Mouse (Mus musculus) kidney, adult 2 months (tissue): ENCODE data around the gene Uggt2. TPM values are rescaled to one million over a fixed set of nuclear protein-coding genes. Genes with fewer than 3 reads are reported as not detected.

Experiments used
- DNase-seq: peaks from one replicate; pipeline ENCODE4 v3.0.0; 2021
- H3K27ac ChIP-seq: fragments of 200-500 bp; 2 replicates; pipeline ENCODE4 v1.5.1; 2012; ENCODE audit warnings: low read depth, low read length, control low read depth, inconsistent platforms; ENCODE audit not compliant: insufficient read depth
- H3K27me3 ChIP-seq: fragments of 200-500 bp; replicated peaks from 2 replicates; pipeline ENCODE4 v1.6.1; 2012; ENCODE audit warnings: mild to moderate bottlenecking, moderate library complexity, low read length, inconsistent platforms; ENCODE audit not compliant: control insufficient read depth, insufficient read depth
- H3K36me3 ChIP-seq: fragments of 200-500 bp; 2 replicates; pipeline ENCODE4 v1.6.1; 2012; ENCODE audit warnings: mild to moderate bottlenecking, moderate library complexity, low read length, inconsistent platforms; ENCODE audit not compliant: control insufficient read depth, insufficient read depth
- H3K4me1 ChIP-seq: fragments of 200-500 bp; 2 replicates; pipeline ENCODE4 v1.6.1; 2011; ENCODE audit warnings: low read length; ENCODE audit not compliant: control insufficient read depth, insufficient read depth
- H3K4me3 ChIP-seq: fragments of 200-500 bp; 2 replicates; pipeline ENCODE4 v1.5.1; 2011; ENCODE audit warnings: mild to moderate bottlenecking, low read depth, low read length, control low read depth; ENCODE audit not compliant: insufficient read depth
- CTCF ChIP-seq: fragments of 200-500 bp; conservative IDR thresholded peaks from 2 replicates; pipeline ENCODE4 v1.5.1; 2011; ENCODE audit warnings: low read depth, mild to moderate bottlenecking, control low read depth, low read length, moderate library complexity, mixed read lengths; ENCODE audit not compliant: insufficient read depth, insufficient read length
- POLR2A ChIP-seq: fragments of 200-500 bp; IDR thresholded peaks from one replicate; pipeline ENCODE4 v1.6.1; 2011; ENCODE audit warnings: low read depth, low read length, control low read depth
- WGBS: fragments of 180-500 bp; shearing (Covaris S2); methylation state at CpG from one replicate; pipeline ENCODE4 v1.1.7; 2018; 5-methylcytosine and 5-hydroxymethylcytosine counted together
- polyA plus RNA-seq: library from polyadenylated mRNA; depleted of rRNA; stranded (reverse); fragments of >200 nt; gene quantifications from 2 replicates; pipeline ENCODE4 v1.2.3, GENCODE M21; 2012

Uggt2 gene
- polyA plus RNA-seq, 1 experiment, result 3.4 TPM

DNA sequence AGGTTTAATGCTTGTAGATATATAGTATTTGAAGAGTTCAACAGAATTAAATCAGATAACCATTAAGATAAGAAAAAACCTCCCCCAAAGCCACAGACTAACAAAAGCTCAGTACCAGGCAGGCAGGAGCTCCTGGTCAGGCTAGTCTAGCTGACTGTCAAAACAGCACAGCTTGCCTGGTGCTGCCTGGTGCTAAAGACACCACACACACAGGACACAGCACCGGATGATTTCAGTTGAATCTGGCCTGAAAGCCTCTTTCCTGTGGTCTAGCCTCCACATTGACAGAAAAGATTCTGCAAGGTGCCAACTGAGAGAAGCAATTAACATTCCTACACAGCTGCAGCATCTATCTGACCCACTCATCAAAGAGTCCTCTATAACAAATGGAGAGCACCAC lies 37.4 kb downstream of the Uggt2 start:
- Histone ChIP-seq H3K4me3 (no peak overlapping the region), H3K36me3 (no peaks in the 10 kb centered on the region), H3K4me1 (no peaks in the 10 kb centered on the region), H3K27me3 (no peaks in the 10 kb centered on the region), H3K27ac (no peak overlapping the region)
- no peak for DNase-seq
- 89% methylated on average over 1 of the region's 1 CpGs for WGBS
- no peak for TF ChIP-seq CTCF
- TF ChIP-seq POLR2A, result no peak

DNA sequence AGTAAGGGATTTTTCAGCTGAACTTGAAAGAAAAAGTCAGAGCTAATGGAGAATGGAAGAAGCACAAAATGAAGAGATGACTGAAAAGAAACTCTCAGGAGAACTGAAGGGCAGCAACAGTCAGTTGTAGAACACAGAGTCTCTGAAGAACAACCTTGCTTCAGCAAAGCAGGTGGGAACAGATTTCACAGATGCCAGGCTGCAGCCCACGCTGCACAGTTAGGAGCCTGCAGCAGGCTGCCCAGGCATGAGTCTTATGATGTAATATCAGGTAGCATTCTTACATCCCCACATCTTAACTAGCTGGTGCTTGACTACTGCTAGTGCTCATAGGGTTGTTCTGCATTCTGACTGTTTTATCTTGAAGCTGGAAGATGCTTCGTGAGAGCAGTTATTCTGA lies 38.5 kb downstream of the Uggt2 start:
- Histone ChIP-seq H3K27me3 (no peaks in the 10 kb centered on the region), H3K27ac (no peak overlapping the region), H3K4me1 (no peaks in the 10 kb centered on the region), H3K36me3 (no peaks in the 10 kb centered on the region), H3K4me3 (no peak overlapping the region)
- WGBS, result 94% methylated on average over 2 of the region's 2 CpGs
- DNase-seq, result no peak
- TF ChIP-seq POLR2A (no peak), CTCF (no peak)

GRCm38 (mm10) chr14:119057014-119057413 lies 42.2 kb downstream of the Uggt2 start:
- Histone ChIP-seq H3K27ac (no peak overlapping the region), H3K36me3 (no peaks in the 10 kb centered on the region), H3K4me3 (no peak overlapping the region), H3K27me3 (no peaks in the 10 kb centered on the region), H3K4me1 (no peaks in the 10 kb centered on the region)
- 94% methylated on average over 4 of the region's 4 CpGs for WGBS
- DNase-seq, result no peak
- TF ChIP-seq CTCF (no peak), POLR2A (no peak)

- Histone ChIP-seq H3K4me1 (no peaks in the 10 kb centered on the region), H3K4me3 (no peak overlapping the region), H3K36me3 (no peaks in the 10 kb centered on the region), H3K27me3 (no peaks in the 10 kb centered on the region), H3K27ac (no peak overlapping the region)
- TF ChIP-seq CTCF (no peak), POLR2A (no peak)
- 95% methylated on average over 1 of the region's 1 CpGs for WGBS
- no peak for DNase-seq
Observed at GRCm38 (mm10) chr14:119052969-119053368, 46.3 kb downstream of the Uggt2 start.

DNA sequence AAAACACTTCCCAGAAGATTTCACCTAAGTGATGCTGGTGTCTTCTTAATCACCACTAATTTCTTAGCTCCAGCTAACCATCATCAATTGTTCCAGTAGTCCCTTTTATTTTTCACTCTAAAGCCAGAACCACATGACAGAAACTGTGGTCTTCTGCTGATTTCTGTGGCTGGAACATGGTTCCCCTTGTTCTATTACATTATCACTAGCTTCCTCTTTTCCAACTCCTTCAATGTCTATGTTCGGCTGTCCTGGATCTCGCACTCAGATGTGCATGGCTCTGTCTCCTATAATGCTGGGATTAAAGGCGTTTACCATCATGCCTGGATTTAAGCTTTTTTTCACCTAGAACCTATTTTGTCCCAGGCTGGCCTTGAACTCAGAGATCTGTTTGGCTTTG lies 46.9 kb downstream of the Uggt2 start:
- 96% methylated on average over 3 of the region's 3 CpGs for WGBS
- no peaks in the 10 kb centered on the region for H3K27me3 ChIP-seq
- no peak for DNase-seq
- H3K36me3 ChIP-seq, result no peaks in the 10 kb centered on the region
- no peaks in the 10 kb centered on the region for H3K4me1 ChIP-seq
- no peak overlapping the region for H3K27ac ChIP-seq
- no peak overlapping the region for H3K4me3 ChIP-seq
- TF ChIP-seq CTCF (no peak), POLR2A (no peak)

DNA sequence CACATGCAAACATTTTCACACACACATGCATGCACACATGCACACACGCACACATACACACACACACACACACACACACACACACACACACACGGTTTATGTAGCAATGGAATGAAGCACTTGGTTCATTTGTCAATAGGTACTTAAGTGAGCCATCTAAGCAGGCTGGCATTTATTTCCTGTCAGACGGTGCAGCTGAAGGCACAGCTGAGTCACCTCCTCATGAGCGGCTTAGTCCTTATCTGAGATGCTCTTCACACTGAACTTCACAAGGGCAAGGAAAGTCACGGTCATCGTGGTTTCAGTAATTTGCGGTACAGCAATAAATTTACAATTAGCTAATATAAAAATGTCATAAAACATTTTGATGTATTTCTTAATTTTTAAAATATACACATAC lies 55.5 kb downstream of the Uggt2 start:
- 75% methylated on average over 7 of the region's 7 CpGs for WGBS
- H3K36me3 ChIP-seq, result no peaks in the 10 kb centered on the region
- no peaks in the 10 kb centered on the region; the same call in 1 of the 2 replicates for H3K4me1 ChIP-seq
- H3K27ac ChIP-seq, result no peak overlapping the region
- TF ChIP-seq POLR2A, result no peak
- TF ChIP-seq CTCF, result no peak
- H3K4me3 ChIP-seq, result no peak overlapping the region
- DNase-seq, result no peak
- H3K27me3 ChIP-seq, result no peaks in the 10 kb centered on the region

DNA sequence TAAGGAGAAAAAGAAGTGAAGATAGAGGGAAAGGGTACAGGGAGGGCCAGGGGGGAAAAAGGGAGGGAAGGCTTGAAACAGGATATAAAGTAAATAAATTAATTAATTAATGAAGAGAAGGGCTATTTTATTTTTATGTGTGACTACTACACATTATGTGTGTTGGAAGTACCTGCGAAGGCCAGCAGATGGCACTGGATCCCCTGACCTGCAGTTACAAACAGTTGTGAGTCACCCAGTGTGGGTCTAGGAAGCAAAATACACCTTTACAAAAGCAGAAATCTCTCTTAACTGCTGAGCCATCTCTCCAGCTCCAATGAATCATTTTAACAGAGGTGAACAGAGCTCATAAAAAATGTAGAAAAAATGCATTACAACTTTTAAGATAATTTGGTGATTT lies 59.0 kb downstream of the Uggt2 start:
- no peaks in the 10 kb centered on the region for H3K36me3 ChIP-seq
- H3K27ac ChIP-seq, result no peak overlapping the region
- no peak overlapping the region for H3K4me3 ChIP-seq
- no peak for TF ChIP-seq POLR2A
- TF ChIP-seq CTCF, result peak; percentile 72
- DNase-seq, result peak; percentile 49
- H3K27me3 ChIP-seq, result no peaks in the 10 kb centered on the region
- H3K4me1 ChIP-seq, result no peaks in the 10 kb centered on the region; the same call in 1 of the 2 replicates
- 67% methylated on average over 1 of the region's 1 CpGs for WGBS

DNA sequence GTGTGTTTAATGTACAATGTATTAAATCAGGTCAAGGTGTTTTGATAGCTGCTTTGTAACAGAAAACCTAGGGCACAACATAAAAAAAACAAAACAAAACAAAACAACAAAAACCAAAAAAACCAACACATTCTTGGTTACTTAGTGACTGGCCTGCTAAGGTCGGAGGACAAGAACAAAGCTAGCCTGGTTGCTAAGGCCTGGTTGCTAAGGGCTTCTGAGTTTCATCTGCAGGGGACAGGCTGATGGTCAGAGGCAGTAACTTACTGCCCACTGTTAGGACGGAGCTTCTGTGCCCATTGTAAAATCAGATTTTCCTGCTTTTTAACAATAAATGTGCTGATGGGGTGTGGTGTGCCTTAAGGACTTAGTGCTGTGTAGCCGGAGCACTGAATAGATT lies 61.5 kb downstream of the Uggt2 start:
- H3K27ac ChIP-seq, result no peak overlapping the region
- WGBS, result 64% methylated on average over 3 of the region's 3 CpGs
- no peak overlapping the region for H3K4me3 ChIP-seq
- no peaks in the 10 kb centered on the region; the same call in 1 of the 2 replicates for H3K4me1 ChIP-seq
- DNase-seq, result no peak
- H3K36me3 ChIP-seq, result no peaks in the 10 kb centered on the region
- no peaks in the 10 kb centered on the region for H3K27me3 ChIP-seq
- TF ChIP-seq POLR2A, result no peak
- TF ChIP-seq CTCF, result no peak
